Mouse (Mus musculus): ENCODE measurements around the gene Inip.
"Not testable (repeated sequence)": the region's sequence is repeated elsewhere in the genome, so short reads cannot be mapped to it uniquely, and the experiment has no call there.

The Inip gene

DNA sequence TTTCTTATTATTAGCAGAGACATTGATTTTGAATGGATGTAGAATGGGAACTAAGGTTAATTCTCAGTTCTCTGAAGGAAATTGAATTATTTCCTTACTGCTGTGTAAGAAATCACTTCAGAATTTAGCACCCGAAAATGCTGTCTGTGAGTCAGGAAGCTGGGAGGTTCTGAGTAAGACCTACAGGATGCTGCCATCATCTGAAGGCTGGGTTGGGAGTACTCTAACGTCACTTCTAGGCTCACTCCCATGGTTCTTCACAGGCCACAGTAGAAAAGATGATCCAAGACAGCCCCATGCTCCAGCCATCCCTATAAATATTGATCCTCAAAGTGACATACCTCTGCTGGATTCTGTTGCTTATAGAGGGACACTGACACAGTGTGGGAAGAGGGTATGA, 6.1 kb upstream of the Inip start:
- no peak for DNase-seq

DNA sequence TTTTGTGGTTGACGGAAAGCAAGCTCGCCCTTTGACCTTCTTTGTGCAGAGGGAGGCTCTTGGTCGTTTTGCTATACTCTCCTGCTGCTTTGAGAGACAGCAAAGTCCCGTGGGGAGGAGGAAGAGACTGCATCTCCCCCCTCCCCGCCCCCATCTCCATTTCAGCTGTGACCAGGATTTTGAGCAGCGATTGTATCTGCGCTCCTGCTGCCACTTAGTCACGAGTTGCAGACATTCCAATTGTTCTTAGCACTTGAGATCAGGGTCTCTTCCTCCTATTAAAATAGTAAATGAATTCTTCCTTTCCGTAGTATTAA, 5.4 kb upstream of the Inip start:
- no peak for DNase-seq

DNA sequence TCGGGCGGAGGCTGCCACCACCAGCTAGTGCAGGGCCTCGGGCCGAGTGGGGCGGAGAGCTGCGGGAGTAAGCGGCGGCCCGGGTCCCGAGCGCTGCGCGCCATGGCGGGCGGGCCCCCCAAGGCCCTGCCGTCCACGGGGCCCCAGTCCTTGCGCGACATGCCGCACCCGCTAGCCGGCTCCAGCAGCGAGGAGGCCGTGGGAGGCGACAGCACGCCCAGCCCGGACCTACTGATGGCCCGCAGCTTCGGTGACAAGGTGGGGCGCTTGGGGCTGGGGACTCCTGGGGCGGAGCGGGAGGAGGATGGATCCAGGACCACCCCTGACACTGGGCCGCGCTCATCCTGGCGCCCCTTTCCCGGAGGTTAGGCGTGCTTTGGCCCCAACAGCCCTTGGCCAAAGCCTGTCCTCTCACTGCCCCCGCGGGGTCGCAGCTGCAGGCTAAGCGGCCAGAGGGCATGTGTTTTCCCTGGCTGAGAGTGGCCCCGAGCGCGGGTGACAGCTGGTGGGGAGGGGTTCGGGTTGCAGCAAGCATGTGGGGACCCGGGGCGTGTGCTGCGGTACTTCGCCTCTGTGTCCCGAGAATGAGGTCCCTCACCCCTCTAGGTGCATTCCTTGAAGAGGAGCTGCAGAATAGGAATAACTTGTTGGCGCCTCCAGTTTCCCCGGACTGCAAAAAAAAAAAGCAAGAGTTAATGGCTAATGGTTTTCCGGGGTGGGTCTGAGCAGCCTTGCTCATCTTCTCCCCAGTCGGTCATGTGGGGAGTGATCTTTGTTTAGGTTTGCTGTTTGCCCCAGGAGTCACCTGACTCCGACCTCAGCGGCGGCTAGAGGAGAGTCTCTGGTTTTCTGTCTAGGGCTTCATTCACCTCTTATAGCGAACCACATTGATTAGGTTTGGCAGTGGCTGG, 4.8 kb upstream of the Inip start:
- peak; percentile 48 to 58 for DNase-seq

DNA sequence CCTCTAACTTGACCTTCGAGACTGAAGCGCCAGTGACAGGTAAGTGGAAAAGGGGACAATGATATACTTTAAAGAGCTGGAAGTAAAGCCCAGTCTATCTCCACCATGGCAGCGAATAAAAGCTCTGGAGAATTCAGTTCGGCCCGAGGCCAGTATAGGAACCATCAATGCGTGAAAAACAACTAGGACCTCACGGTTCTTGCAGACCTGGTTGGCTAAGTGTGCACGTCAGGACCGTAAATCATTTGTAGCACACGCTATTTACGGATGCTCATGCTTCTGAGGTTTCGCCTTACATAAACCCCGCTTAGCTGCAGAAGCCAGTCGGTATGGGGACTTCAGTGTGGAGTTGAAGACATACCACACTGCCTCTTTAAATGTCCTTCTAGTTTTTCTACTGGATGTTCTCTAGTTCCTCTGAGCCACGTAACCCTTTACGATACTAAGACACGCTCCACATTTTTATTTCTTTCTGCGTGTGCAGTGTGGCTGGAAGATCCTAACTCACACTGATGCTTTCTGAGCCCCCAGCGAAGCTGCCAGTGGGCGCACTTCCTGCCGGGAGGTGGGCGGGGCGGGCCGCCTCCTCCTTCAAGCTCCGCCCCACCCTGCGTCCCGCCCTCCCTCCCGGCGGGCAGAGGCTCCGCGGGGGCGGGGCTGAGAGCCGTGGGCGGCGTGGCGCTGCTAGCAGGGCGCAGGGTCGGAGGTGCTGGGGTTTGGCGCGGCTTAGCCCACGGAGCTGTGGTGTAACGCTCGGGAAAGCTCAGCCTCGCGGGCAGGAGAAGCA, 4.0 kb upstream of the Inip start, which contains the start of gene Snx30:
TSS of gene Snx30 (plus strand) at position 660 of the 787 bp plus-strand sequence.
- peak; percentile 87 to 89 for DNase-seq

DNA sequence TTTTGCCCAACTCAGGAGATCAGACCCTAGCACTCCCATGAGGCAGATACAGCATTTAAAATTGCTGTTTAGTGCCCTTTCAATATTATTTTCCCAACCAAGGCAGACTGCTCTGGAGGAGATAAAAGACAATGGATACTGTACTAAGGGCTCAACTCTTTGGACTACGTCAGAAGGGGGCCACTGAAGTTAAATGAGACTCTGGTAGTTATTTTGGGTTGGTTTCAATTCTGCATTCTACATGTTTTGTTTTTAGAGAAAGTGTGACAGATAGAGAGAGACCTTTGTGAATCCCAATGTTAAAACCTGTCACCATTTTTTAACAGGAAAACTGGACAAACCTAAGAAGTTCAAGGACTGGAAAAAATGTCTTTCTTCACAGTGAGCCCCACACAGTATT, 3.4 kb upstream of the Inip start:
- no peak for DNase-seq

DNA sequence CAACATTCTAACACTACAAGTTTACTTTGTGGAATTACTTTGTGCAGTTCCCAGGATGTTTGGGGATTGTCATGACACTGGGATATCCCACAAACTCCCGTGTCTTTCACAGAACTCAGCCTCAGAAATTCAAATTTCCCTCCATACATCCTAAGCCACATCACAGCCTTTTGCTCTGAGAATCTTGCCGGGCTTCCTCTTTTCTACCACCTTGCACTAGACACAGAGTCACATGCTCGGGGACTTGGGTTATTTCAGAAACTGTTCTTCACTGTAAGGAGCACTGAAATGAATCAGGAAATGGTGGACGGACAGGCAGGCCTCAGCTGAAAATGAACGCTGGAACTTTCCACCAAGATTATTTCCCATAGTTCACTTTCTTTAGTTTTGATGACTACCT, 2.0 kb upstream of the Inip start:
- no peak for DNase-seq

DNA sequence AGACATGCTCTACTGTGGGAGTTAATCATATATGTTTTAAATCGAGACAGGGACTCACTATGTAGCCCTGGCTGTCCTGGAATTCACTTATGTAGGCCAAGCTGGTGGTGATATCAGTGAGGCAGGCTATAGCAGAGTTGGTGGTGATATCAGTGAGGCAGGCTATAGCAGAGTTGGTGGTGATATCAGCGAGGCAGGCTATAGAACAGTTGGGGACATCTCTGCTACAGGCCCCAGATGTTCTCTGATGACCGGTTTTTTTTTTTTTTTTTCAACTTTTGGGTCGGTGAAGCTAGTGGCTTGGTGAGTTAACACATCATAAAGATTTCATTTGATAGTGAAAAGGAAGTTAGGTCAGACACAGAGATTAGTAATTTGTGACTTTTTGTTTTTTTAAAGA, 1.4 kb upstream of the Inip start:
- no peak for DNase-seq

DNA sequence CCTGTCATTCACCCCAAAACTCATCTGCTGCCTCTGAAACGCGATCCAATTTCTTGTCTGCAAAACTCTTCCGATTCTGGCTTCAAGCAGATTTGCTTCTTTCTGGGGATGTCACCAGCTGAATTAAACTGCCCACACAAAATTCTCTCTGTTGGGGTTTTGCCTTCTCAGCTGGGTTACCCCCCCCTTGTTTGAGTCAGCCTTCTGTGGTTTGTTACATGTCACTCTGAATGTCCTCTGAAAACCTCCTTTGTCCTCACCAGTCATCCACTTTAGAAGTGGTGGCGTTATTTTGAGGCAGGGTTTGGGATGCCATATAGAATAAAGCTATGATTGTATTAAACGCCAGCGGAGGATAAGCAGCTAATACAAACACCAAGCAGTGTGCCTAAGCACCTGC, 718 bp upstream of the Inip start:
- no peak for DNase-seq

DNA sequence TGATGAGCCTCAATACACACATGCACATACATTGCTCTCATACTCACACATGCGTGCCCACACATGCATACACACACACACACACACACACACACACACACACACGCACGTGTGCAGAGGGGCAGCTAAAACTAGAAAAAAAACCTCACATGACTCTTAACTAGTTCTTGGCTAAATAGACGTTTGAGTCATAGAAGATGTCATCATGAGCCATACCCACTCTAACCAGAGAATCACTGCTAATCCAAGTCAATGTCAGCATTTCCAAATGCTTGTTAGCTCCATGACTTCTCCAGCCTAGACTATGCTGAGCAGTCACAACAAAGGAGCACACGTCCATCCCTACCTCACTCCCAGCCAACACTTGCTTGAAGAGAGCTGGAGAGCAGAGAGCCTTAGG, 1.2 kb downstream of the Inip start:
- DNase-seq, result no peak

DNA sequence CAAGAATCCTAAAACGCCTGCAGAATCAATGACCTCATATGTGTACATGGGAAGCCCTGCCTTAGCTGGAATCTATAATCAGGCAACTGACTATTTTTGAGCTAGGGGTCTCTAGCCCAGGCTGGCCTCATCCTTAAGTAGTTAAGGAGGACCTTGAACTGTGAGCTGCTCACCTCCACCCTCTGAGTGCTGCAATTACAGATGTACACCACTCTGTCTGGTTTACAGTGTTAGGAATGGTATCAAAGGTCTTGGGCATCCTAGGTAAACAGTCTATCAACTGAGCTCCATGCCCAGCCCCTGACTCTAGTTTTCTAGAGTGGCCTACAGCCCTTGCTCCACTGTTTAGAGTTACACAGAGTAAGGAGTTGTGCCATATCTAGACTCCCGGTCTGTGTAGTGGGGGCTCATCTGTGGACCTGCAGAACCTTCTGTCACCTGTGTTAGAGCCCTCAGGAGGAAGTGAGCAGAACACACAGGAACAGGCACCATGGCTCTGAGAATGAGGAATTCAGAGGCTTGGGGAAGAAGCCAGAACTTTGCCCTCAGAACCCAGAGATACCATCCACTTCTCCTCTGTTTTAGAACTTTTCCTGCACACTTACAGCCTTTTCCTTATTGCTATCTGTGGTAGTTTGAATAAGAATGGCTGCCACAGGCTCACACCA, 5.5 kb downstream of the Inip start:
- DNase-seq, result no peak

DNA sequence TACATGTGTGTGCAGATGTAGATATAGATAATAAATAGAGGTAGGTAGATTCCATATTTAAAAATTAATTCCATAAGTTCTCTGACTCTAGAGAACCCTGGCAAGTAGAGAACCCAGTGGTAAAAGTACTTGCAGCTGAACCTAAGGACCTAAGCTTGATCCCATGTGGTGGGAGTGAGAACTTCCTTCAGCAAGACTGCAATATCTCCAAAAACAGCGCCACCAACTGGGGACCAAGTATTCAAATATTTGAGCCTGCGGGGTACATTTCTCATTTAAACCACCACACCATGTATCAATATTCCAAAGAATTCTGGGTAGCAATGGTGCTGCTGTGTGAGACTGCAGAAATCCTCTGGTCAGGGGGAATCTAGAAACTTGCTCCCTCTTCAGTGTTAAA, 7.3 kb downstream of the Inip start:
- DNase-seq, result no peak

DNA sequence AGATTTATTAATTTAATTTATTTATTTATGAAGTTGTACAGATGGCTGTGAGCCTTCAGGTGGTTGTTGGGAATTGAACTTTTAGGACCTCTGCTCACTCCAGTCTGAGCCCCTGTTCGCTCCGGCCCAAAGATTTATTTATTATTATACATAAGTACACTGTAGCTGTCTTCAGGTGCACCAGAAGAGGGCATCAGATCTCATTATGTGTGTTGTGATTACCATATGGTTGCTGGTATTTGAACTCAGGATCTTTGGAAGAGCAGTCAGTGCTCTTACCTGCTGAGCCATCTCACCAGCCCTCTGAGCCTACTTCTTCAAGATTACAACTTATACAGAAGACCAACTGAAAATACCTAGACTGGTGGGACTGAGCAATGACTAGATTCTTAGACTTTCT, 7.8 kb downstream of the Inip start:
- DNase-seq, result not testable (repeated sequence)

DNA sequence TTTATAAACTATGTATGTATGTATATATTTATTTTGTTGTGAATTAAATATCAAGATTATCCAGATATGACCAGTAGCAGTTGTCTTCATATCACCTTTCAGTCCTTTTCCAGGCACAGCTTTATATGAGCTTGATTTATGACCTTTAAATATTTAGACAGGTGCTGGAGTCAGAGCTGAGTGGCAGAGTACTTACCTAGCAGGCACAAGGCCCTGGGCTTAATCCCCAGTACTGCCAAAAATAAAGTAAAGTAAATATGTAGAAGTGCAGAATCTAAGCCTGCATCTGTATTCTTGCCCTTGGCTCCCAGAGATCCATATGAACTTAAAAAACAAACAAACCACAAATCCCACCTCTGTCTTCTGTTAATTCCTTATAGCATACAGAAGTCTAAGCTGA, 12.4 kb downstream of the Inip start:
- no peak for DNase-seq

DNA sequence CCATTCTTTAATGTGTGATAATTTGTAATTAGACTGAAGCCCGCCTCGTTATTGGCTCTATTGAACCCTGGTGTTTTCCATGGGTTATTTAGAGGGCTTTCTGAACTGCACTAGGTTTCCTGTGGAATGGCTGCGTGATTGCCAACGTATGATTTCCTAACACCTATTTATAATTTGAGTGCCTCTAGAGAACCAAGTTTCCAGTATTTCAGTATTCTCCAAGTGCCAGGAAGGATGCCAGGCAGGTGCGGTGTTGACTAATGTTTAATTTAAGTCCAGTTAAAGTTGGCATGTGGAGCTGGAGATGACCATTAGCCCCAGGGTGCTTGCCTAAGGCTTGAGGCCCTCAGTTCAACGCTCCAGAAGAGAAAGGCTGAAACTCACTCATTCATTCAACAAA, 14.3 kb downstream of the Inip start:
- DNase-seq, result peak; percentile 73 to 79

DNA sequence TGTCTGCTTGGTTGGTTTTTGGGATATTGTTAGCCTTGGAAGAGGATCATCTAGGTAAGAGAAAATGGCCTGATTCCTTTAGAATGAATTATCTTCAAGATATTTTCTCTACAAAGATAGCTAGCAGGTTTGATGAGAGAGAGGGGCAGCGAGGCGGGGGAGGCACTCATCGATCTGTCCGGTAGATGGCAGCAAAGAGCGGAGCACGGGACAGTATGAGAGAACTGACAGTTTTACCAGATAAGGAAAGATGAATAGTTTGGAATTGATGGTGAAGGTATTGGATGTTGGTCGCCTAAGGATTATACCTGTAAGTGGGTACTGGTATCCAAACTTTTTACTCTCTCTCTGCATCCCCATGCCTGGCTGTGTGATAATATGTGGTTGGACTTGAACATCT, 14.7 kb downstream of the Inip start:
- peak; percentile 64 to 73 for DNase-seq

DNA sequence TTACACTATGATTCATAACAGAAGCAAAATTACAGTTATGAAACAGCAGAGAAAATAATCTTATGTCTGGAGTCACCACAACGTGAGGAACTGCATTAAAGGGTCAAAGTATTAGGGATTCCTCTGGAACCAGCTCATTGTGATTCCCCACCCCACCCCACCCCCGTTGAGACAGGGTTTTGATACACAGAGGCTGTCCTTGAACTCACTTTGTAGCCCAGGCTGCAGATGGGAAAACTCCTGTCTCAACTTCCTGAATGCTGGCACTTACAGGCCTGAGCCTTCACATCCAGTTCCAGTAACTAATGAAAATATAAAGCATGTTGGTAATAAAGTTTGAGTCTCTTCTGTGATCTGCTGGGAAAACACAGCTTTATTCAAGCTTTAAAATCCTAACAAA, 16.0 kb downstream of the Inip start:
- DNase-seq, result no peak

DNA sequence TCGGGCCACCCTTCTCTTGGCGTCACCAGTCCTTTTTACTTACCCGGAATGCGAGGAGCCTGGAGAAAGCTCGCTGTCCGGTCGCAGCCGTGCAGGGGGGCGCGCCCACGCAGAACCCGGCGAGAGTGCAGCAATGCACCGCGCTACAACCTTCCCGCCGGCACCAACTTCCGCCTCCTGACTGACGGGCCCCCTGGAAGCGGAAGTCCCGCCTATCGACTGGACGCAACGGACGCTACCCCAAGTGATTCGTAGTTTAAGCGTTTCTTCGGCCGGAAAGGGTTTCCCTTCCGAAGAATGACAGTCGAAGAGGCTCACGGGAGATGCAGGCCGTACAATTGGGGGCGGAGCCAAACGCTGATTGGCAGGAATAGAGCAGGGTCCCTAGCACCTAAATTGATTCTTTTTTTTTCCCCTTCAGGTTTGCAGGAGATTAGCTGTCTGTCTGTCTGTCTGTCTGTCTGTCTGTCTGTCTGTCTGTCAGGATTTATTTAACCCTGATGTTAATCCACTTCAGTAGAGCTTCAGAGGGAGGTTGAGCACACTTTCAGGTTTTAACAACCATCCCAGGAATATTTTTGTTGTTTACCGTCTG, 17.6 kb downstream of the Inip start:
- DNase-seq, result peak; percentile 97 to 98

DNA sequence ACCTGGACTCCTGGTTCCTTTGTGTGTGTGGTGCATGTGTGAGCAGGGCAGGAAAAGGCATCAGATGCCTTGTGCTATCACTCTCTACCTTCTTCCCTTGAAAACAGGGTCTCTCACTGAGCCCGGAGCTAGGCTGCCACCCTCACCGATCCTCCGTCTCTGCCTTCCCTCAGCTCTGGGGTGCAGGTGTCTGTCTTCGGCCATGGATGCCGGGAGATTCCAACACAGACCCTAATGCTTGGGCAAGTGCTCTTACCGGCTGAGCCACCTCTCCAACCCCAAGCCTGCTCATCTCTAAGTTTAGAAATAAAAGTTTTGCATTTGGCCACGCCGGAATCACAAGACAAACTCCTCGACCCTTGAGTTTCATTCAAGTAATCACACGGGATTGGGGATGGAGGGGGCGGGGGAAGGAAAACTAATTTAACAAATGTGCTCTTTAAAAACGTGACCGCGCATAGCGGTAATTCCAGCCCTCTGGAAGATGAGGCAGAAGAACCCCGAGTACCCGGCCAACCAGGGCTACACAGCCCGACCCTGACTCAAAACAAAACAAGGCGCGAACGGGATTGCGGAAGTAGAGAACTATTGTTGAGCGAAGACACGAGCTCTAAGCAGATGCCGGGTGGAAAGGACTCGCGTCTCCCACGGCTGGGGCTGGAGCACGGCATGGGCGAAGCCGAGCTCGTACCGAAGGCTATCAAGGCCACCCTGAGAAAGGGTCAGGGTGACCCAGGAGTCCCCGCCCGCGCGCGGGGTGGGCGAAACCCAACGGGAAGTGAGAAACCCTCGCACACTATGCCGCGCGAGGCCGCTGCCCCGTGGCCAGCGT, 18.3 kb downstream of the Inip start:
- no peak for DNase-seq

DNA sequence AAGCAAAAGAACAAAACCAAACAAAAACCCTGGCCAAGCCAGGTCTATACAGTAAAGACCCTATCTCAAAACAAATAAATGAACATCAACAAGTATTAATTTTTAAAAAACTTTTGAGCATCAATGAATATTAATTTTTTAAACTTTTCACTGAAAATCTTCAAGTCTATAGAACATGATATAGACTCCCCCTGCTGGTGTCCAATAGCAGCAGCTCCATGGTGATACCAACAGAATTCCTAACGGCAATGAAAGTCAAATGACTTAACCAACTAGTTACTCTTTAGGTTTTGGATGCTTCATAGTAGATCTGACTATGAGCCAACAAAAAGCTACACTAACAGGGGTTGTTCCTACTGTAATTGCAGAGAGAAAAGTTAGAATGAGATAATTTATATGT, 20.8 kb downstream of the Inip start:
- DNase-seq, result no peak

DNA sequence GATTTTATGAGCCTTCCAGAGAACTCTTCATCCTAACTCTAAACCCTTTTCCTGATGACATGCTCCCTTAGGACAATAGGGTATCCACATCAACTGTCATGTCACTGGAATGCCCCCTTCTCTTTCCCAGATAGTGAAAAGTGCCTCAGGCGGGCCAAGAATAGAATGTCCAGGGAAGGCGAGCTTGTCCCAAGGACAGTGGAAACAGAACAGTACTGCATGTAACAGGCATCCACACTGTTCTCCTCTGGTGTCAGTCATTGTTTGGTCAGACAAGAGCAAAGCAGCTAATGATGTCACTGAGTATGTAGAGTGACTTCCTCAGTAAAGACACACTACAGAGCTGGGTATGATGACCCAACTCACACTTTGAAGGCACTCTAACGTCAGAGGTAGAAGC, 23.6 kb downstream of the Inip start:
- no peak for DNase-seq

DNA sequence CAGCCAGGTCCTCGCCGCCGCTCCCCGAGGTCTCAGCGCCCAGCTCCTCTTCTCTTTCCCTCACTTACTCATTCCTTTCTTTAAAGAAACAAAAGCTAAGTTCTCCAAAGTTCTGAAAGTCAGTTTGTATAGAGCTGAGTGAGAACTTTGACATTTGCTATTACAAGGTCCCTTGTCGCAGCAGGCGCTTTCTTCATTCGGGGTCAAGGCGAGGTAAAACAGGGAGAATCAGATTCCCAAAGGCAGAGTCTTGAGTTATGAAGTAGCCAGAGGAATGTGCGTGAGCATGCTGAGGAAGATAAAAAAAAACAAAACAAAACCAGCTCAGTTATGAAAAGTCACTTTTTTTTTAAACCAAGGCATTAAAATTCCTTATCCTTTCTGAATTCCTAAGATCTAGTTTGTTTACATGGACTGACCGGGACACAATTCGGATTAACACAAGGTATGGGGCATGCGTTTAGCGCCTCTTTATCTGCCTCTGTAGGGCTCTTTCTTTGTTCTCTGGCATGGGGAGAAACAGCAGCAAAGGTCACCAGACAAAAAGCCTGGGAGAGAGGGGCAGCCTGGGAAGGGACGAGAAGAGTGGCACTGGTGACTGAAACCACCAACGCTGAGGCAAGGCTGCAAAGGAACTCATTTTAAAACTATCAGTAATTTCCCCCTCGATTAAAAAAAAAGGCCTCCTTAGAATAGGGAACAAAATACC, 29.1 kb downstream of the Inip start:
- DNase-seq, result no peak

DNA sequence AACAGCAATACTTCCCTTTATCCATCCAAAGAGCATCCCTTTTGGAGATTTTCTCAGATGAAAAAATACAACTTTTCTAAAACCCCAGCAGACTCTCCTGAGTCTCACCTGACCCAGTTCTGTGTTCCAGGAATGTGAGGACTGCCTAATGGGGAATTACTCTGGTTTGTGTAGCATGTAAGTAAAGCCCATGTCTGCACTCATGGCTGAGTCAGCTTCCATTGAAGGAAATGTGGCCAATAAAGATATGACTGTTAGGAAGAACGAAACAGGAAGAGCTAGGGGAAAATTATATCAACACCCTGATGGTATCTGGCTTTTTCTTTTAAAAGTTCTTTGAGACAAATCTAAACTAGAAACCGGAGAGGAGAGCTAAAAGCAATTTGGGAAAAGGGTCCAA, 33.7 kb downstream of the Inip start:
- DNase-seq, result no peak

Data from lung, adult 18-20 months (tissue).